Mouse (Mus musculus) retina, postnatal 1 day (tissue): ENCODE measurements at regions not wholly inside any gene's neighbourhood (a gene's known extent, or its start where the extent isn't known, plus 50 kb on each side); places are given as distances from the start of the nearest gene placed in this dataset.
"Not testable (repeated sequence)": the region's sequence is repeated elsewhere in the genome, so short reads cannot be mapped to it uniquely, and the experiment has no call there.

Experiments
- DNase-seq: peaks from one replicate; pipeline ENCODE4 v3.0.0-alpha.2; 2012

DNA sequence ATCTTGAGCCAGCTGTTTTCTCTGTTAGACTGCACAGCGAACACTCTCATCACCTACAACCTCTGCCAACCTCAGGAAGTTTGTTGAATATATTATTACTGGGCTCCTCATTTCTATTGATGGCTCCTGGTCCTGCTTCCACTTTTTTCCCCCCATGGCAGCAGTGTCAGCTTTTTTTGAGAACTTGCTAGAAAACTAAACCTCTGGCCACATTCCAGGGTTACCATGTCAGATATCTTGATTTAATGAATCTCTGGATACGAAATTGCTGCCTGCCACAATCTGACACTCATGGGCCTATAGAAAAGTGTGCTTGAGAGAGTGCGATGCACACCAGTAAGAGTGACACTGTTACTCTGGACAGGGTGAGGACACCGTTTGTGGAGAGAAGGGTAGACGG, 170.6 kb upstream of the Slc25a13 start:
- no peak for DNase-seq

DNA sequence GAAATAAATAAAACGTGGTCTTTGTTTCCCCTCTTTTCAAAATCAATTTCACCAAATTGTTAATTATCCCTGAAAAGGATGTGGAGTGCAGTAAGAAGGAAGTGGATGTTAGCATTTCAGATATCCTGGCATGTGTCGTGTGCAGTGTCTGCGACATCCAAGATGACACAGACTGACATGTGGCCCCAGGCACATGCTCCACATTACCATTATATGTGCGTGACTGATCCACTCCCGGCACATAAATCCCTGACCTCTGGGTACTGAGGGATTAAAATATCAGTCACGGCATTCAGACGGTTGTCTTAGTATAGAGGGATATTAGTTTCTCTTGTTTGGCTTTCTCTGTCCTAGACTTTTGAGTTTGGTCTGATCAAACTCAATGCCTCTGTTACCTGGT, 168.0 kb upstream of the Slc25a13 start:
- peak; percentile 26 for DNase-seq

DNA sequence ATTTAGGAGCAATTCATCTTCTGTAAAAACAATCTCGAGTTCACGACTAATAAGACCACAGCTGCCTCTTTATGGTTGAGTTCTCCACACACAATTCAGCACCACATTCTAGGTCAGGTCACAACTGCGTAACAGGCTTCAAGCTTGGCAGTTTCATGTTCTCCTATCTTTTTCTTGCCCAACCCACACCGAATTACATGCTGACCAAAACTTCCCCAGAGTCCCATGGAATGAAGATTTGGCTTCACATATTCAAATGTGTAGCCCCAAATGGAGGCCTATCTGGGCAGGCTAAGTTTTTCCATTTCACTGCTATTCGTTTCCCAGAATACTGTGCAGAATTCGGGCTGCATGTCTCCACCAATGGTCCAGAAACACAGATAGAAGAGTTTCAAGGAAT, 167.5 kb upstream of the Slc25a13 start:
- no peak for DNase-seq

DNA sequence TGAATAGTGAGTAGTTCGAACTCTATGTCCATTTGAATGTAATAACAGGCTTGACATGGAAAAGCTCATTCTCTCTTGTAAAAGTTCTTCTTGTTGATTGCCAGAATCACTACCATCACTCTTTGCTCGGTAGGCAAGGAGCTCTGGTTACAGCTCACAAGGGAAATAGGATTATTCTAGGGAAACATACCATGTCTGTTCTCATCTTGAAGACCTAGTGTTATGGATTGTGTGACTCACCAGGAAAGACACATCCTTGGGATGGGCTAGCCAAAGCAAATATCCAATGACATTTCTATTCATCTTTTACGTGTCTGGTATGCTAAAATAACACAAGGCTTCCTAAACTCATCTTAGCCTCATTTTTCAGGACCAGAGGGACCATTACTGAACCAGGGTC, 155.4 kb upstream of the Slc25a13 start:
- DNase-seq = no peak

DNA sequence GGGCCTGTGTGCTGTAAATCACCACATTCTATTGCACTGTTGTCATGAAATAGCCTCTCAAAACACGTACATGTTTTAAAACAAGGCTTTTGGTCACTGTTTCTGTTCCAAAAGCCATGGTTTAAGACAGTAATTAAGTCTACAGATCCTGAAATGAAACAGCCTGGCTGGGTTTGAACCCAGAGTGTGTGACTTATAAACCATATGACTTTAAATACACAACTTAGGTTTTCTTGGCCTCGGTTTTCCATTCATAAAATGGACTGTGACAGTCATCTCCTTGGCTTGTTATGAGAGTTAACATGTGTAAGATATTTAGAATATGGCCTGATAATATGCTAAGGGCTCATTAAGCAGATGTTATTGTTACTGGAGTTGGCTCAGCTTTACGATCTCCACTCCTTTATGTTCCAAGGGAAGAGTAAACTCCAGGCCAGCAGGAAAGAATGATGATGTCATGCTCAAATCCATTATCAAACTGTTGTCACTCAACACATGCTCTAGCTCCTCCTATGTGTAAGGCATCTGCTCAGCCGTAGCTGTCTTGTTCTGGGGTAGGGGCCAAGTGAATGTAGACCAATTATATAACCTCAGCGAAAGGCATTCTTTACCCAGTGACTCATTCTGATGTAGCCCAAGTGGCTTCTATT, 154.6 kb upstream of the Slc25a13 start:
- DNase-seq = no peak

DNA sequence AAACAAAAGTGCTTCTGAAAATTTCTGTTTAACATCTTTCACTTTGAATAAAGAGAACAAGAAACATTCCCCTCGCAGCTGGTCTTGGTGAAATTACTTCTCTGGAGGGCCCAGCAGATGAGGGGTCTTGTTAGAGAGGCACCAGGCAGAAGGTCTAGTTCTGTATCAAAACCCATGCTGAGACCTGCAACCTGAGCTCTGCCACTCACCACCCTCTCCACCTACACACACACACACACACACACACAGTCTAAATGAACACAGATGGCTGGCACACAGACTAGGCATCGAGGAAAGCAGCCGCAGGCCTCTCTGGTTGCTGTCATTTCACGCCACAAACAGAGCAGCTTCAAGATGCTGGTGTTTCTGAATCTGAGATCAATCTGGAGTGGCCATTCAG, 147.1 kb upstream of the Slc25a13 start:
- DNase-seq = no peak

DNA sequence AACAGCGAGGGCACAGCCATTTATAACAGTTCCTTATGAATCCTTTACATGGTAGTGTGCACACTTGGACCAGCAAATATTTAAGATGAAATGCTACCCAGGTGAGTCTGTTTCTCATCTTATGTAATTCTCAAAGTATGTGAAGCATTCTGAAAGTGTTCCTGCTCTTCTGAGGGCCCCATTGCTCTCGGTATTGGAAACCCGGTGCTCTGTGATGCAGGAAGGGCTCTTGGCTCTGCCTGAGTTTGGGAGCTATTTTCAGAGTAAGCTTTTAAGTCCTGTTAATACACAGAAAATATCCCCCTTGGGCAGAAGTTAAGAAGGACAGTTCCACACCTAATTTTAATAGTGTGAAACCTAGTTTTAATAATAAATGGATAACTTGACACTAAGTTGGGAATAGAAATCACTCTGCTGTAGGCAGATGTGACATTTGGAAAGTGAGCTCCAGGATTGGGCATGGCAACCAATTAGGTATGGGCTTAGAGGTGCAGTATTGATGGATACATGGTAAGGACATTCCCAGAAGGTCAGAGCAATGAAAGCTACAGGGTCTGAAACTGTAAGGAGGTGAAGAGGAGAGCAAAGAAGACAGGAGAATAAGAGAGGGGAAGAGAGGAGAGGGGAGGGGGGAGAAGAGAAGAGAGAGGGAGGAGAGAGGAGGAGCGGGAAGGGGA, 145.8 kb upstream of the Slc25a13 start:
- no peak for DNase-seq

DNA sequence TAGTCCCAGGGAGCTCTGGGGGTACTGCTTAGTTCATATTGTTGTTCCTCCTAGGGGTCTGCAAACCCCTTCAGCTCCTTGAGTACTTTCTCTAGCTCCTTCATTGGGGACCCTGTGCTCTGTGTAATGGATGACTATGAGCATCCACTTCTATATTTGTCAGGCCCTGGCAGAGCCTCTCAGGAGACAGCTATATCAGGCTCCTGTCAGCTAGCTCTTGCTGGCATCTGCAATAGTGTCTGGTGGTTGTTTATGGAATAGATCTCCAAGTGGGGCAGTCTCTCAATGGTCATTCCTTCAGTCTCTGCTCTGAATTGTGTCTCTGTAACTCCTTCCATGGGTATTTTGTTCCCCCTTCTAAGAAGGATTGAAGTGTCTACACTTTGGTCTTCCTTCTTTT, 144.2 kb upstream of the Slc25a13 start:
- not testable (repeated sequence) for DNase-seq

DNA sequence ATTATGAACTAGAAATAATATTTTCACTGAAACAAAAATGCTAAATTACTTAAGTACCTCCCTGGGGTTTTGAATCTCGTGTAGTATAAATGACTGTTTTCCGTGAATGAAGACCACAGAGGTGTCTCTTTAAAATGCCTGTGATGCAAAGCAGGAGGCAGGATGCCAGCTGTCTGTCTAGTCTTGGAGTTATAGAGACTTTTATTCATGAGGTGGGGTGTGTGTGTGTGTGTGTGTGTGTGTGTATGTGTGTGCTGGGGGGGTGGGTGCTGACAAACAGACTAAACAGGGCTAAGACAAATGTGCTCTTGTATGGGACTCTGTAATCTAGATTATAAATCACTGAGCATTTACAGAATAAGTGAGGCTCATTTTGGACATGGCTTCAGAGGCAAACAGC, 140.5 kb upstream of the Slc25a13 start:
- no peak for DNase-seq

DNA sequence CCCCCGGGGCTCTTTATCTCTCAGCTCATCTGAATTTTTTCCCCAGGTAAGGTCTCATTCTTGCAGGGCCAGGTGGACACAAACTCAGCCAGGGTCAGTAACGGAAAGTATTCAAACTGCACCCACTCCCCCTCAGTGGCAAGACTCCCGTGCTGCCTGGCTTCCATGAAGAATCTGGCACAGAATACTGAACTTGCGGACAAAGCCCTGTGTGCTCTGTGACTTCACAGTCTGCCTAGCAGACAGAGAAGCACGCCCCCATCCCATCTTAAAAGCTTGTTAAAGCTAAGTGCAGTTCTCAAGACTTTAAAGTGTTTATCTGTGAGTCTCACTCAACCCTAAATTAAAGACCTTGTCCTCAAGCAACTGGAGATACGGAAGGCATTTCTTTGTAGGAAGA, 140.0 kb upstream of the Slc25a13 start:
- no peak for DNase-seq

DNA sequence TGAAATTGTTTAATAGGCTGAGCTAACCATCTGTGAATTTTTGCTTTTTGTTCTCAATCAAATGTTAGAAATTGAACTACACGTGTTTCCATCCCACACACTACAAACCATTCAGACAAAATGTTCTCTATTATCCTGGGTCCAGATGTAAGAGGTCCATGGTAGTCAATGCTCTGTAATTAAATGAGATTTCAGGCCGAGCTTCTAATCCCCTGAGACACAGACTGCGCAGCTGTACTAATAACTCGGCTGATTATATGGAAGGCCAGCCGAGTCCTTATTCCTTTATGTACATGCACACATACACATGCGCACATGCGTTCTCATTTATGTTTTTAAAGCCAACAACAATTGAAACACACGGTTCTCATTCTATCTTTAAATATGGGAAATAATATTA, 118.3 kb upstream of the Slc25a13 start:
- no peak for DNase-seq

DNA sequence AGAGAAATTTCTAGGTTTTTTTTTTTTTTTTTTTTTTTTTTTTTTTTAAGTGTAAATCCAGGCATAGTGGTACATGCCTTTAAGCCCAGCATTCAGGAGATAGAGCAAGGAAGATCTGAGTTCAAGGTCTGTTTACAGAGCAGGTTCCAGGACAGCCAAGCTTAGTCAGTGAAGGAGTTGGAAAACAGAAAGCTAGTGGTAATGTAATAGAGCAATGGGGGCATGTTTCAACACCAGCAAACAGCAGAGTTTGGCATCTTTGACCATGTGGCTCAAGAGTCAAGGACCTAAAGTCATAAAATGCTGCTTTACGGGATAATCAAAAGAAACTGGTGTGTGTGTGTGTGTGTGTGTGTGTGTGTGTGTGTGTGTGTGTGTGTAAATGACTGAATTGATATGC, 113.3 kb upstream of the Slc25a13 start:
- DNase-seq = no peak

DNA sequence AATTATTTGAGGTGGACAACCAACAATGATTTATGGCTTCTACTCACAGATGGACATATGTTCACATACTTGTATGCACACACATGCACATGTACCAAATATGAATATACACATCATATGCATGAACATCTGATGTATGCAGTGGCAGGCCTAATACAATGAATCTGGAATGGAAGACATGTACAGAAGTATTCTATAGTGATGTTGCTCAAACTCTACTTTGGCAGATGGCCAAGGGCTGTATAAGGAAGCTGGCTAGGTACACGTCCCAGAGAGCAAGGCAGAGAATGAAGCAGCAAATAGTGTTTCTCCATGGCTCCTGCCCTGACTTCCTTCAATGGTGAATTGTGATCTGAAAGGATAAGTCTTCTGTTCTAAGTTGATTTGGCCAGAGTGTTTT, 108.5 kb upstream of the Slc25a13 start:
- DNase-seq = no peak

DNA sequence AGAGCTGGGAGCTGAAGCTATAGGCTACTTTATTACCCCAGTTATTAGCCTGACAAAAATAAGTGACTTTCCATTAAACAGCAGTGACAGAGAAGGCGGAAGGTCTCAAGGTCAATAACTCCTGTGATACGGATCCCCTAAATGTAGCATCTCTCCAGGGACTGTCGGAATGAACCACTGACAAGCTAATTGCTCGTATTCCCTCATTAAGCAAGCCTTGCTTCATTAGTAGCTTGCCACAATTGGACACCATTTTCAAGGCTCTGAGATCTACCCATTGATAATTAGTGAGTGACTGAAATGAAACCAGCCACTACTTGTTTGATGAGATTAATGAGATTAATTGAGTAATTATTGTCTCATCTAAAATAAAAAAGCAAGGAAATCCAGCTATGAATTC, 99.8 kb upstream of the Slc25a13 start:
- DNase-seq = peak; percentile 79

DNA sequence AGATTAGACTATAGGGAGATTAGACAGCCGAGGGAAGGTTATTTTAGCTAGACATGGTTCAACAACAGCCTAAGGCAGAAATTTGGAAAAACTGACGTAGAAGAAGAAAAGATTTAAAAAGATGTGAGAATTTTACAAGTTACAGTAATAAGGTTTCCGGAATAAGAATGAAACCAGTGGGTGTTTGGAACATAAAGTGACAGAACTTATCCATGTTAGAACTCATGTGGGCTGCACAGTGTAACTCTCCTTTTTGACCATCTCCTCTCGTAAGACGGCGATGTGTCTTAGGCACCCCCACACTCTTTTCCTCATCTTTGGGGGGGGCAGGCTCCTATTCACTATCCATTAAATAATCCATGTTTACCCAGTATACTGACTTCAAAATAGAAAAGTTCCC, 96.2 kb upstream of the Slc25a13 start:
- no peak for DNase-seq

DNA sequence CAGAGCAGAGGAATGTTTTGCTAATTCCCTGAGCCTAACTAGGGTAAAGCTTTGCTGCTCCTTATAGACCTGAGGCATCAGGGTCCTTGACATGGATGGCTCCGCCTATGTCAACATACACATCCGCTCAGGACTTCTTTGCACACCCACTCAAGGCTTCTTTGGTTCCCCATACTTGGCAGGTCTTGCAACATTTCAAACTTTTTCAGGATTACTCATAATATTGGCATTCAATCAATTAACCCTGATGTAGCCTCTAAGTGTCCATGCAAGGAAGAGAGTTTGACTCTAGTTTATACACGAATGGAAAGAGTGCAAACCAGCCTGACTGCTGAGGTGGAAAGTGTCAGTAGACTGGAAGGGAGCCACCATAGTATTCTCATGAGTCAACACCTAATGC, 93.2 kb upstream of the Slc25a13 start:
- no peak for DNase-seq

DNA sequence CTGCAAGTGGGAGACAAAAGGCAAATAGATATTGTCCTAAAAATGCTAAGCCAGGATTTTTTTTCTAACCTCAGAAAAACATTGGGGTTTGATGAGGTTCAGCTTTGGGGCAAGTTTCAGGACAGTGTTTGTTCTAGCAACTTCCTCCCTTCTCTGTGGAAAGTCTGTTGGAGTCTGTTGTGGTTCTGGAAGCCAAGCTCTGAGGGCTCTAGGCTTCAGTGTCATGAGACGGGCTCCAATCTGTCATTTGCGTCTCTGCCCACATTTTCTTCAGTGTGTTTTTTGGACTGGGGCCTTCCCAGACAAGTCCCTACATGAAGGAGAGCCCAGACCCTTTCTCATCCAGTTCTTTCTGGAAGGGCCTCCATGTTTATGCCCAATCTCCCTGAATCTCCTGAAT, 90.6 kb upstream of the Slc25a13 start:
- DNase-seq = no peak

DNA sequence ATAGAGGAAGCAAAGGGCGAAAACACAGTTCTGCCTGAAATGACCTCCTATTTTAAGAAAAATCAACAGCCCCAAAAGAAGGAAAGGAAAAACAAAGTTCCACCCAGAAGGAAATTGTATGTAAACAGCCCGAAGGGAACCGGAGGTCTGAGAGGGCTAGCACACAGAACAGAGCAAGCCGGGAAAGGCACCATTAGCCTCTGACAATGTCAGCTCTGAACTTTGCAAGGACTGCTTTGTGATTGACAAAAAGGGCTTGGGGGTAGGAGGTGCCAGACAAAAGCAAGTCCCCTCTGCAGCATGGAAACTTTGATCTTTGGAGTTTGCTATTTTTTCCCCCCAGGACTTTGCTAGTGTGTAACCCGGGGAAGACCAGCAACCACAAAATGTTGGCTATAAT, 86.8 kb upstream of the Slc25a13 start:
- DNase-seq = no peak

DNA sequence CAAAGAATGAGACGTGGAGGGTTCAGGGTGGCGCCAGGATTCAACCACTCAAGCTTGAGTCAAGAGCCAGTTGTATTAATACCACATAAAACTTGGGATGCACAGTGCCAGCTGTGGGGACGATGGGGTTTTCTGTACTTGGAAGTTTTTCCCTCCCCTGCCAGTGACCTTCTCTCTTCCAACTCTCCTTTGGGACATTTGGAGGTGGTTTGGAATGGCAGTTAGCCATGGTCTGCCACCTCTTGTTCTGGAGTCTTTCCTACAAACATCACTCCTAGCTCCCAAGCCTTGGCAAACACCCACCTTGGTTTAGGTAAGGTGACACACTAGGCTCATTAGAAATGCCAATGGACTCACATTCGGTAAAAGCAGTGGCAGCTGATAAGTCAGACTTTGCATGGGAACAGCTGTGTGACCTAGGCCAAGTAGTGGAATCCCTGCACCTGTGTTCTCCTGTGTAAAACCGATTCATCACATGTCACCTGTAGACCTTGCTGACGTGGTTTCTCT, 84.1 kb upstream of the Slc25a13 start:
- no peak for DNase-seq

DNA sequence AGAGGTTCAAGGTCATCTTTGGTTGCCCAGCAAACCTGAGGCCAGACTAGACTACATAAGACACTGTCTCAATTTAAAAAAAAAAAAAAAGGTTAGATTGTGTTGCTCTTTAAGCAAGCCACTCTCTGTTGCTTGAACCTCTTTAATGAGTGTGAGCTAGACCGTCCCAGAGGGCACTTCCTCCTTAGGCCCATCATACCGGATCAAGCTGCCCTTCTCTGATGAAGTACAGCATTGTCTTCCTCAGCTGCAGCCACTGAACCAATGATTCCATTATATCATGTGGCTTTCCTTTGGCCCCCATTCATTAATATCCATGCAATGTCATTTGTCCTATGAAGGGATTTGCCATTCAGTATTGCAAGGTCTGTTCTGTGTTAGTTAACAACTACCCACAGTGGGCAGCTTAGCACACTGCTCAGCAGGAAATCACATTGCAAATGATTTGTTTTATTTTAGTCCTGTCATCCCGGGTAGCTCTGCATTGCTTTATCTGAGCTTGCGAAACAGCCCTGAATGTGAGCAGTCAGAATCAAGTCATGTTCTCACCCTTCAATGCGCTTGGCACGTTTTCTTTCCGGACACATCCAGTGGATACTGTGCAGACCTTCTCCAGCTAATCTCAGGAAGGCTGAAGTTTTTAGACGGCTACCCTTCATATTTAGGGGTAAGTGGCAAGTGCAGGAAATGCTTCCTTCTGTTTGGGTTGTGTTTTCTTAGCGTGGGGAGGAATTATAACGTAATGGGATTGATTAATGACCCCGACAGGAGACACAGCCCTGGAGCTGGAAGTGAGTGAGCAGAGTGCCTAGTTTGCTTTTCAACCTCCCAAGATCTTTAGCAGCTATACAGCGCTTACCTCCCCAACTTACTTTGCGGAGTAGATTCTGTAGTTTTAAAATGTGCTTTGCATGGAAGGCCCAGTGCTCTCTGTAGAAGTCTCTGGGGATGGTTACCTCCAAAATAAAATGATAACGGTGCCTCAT, 82.2 kb upstream of the Slc25a13 start:
- no peak for DNase-seq

DNA sequence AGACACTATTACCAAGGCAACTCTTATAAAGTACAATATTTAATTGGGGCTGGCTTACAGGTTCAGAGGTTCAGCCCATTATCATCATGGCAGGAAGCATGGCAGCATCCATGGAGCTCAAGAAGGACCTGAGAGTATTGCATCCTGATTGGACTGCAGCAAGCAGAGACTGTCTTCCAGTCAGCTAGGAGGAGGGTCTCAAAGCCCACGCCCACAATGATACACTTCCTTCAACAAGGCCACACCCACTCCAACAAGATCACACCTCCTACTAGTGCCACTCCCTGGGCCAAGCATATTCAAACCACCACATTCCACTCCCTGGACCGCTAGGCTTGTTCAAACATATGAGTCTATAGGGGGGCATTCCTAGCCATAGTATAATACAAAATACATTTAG, 78.6 kb upstream of the Slc25a13 start:
- DNase-seq = not testable (repeated sequence)

DNA sequence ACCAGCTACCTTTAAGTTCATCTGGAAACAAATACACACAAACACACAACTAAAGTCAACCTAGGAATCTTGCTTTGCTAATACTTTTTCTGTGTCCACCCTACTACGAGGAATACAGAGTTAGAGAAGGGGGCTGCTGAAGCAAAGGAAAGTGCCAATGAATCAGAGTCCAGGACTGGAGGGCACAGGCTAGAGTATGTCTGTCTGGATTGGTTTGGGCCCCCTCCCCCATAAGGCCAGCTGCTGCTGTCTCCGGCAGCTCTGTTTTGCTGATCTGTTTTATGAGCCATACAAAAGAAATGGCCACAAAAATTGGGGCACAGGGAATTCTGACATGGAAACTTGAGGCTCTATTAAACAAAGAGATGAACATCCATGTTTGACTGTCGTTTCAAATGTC, 74.8 kb upstream of the Slc25a13 start:
- peak; percentile 41 for DNase-seq

DNA sequence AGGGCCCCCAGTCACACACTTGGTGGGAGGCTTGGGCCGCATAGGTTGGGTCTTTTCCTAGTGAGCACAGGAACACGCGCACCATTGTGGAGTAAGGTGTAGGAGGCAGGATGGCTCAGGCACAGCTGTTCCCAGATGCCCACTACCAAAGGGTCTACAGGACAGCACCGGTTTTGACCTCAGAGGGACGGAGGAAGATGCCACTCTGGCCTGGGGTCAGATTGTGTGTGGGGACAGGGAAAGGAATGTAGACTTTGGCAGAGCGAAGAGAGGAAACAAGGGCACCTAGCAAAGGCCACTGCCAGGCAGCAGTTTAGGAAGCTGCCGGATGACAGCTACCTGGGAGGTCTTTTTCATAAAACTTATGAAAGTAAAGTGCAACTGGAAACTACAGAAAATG, 73.5 kb upstream of the Slc25a13 start:
- DNase-seq = no peak

DNA sequence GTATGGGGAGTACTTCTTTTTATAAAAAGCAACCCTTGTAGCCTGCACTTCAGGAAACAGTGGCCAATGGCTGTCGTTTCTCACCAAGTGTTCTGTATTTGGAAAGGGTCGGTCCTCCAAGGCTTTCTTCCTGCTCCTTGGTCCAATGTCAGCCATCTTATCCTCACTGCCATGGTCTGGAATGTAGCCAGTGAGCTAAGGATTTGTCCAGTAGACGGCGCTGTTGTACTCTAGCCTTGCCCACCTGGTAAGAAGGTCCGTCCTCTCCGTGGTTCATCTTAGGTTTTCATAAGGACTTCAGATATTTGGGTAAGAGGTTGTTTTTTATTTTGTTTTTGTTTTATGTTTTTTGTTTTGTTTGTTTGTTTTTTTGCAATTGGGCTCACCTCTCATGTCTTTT, 72.8 kb upstream of the Slc25a13 start:
- DNase-seq = peak; percentile 71
